Mouse (Mus musculus): ENCODE measurements at regions not wholly inside any gene's neighbourhood (a gene's known extent, or its start where the extent isn't known, plus 50 kb on each side); places are given as distances from the start of the nearest gene placed in this dataset.
A peak's percentile ranks its signal among the peaks of the same experiment; 100 is the strongest.

DNA sequence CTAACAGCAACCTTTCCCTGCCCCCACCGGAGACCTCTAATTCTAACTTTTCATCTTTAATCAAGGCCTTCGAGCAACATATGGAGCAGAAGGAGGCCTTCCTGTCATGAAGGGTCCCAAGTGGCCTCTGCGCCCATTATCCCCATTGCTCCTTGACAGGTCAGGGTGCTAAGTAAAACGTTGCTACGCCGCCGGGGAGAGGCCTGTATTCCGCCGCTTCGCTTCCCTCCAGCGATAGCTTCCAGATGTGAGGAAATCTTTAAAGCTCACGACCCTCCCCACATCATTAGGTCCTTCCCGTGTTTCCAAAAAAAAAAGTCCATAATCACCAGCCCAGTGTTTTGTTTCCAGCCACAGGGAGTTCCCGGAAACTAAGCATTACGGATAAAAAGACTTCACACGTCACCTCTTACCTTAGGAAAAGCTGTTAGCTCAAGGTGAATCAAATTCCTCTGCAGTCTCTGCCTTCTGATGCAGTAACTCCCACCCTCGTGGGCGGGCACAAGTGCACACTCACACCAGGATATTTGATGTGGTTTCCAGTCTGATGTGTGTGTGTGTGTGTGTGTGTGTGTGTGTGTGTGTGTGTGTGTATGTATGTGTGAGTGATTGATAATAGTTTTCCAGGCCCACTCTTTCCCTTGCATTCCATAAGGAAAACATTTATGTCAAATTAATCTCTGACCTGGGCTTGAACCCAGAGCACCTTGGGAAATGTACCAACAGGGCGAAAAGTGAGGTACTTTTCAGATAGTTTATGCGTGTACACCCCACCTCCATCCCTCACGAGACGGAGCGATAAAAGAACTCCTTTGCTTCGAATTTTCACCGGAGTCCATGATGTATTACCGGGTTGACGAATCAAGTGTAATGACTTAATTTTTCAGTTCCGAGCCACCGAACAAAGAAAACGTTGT is 107.5 kb downstream of the Gm45692 start:
- Histone ChIP-seq H3K27ac (replicated peaks; ENCODE audit: low read depth, low read length) (no peak overlapping the region; the same call in 1 of the 2 replicates), H3K9ac (ENCODE audit: low read depth, low read length, severe bottlenecking) (peak overlapping the region; percentile 1; the same call in 1 of the 2 replicates), H3K9me3 (ENCODE audit: control insufficient read depth, low read length) (no peaks in the 10 kb centered on the region), H3K4me2 (replicated peaks; ENCODE audit: low read depth, low read length, severe bottlenecking) (peak overlapping the region; percentile 49), H3K36me3 (ENCODE audit: control insufficient read depth, insufficient read depth, low read length) (no peaks in the 10 kb centered on the region), H3K4me1 (ENCODE audit: control insufficient read depth, insufficient read depth, low read length) (peaks cover 11% of the 10 kb centered on the region), H3K4me3 (replicated peaks; ENCODE audit: low read length) (peak overlapping the region; percentile 13; the same call in 1 of the 2 replicates), H3K27me3 (ENCODE audit: control insufficient read depth, insufficient read depth, low read length) (no peaks in the 10 kb centered on the region)
- no peak for TF ChIP-seq POLR2A (IDR thresholded peaks at IDR 0.05; ENCODE audit: borderline replicate concordance, extremely low read depth, insufficient read depth, insufficient read length)
- ATAC-seq (ENCODE audit: low FRiP score, low read depth) (peak; percentile 44; the same call in 1 of the 2 replicates), DNase-seq (ENCODE audit: low spot score) (peak; percentile 57)
- WGBS, result 22% methylated on average over 30 of the region's 30 CpGs

DNA sequence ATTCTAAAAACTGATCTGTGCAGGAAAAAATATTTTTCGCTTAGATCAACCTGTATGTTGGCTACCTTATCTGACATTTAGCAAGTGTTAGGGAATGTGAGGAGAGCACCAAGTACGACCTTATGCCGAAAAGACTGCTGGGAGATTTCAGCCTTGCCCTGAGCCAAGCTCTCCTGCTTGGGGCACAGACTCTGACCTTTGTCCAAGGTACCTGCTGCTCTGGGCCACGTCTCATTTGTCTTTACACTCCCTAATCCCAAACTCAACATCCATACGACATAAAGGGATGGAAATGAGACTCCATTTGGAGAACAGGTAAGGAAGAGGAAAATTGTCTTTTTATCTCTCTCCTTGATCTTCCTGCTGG is 108.2 kb downstream of the Gm45692 start:
- no peak for DNase-seq (ENCODE audit: low spot score)
- no peak for TF ChIP-seq POLR2A (IDR thresholded peaks at IDR 0.05; ENCODE audit: borderline replicate concordance, extremely low read depth, insufficient read depth, insufficient read length)
- peaks cover 11% of the 10 kb centered on the region for H3K4me1 ChIP-seq (ENCODE audit: control insufficient read depth, insufficient read depth, low read length)

DNA sequence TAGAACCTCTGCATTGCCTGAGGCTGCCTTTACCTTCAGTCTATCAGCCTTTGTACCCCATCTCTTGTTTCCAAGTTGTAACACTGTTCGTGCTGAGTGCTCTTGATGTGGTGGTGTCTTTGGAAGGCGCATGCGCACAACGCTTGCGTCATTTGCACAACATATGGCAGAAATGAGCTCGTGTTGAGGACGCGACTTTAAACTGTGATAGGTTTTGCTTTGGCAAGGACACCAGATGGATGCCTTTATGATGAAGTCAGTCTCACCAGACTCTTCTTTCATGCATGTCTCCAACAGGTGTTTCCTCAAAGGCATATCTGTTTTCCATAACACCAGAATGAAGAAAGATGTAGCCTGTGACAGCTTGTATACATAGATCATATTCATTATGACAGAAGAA is 110.2 kb downstream of the Gm45692 start:
- no peak for TF ChIP-seq POLR2A (IDR thresholded peaks at IDR 0.05; ENCODE audit: borderline replicate concordance, extremely low read depth, insufficient read depth, insufficient read length)
- WGBS, result 75% methylated on average over 8 of the region's 8 CpGs
- H3K9me3 ChIP-seq (ENCODE audit: control insufficient read depth, low read length), result no peaks in the 10 kb centered on the region
- DNase-seq (ENCODE audit: low spot score) (peak; percentile 40), ATAC-seq (ENCODE audit: low FRiP score, low read depth) (0 out of 2 replicates have a peak, but pooled peaks have one; percentile 26)
- H3K4me1 ChIP-seq (ENCODE audit: control insufficient read depth, insufficient read depth, low read length), result peaks cover 11% of the 10 kb centered on the region
- no peak overlapping the region for H3K9ac ChIP-seq (ENCODE audit: low read depth, low read length, severe bottlenecking)
- H3K36me3 ChIP-seq (ENCODE audit: control insufficient read depth, insufficient read depth, low read length), result no peaks in the 10 kb centered on the region
- H3K27me3 ChIP-seq (ENCODE audit: control insufficient read depth, insufficient read depth, low read length), result no peaks in the 10 kb centered on the region
- no peak overlapping the region for H3K4me3 ChIP-seq (replicated peaks; ENCODE audit: low read length)
- H3K27ac ChIP-seq (replicated peaks; ENCODE audit: low read depth, low read length), result no peak overlapping the region
- no peak overlapping the region for H3K4me2 ChIP-seq (replicated peaks; ENCODE audit: low read depth, low read length, severe bottlenecking)

More for the DNA sequence above, 108.2 kb downstream of the Gm45692 start:
- no peaks in the 10 kb centered on the region for H3K9me3 ChIP-seq (ENCODE audit: control insufficient read depth, low read length)
- no peak overlapping the region for H3K27ac ChIP-seq (replicated peaks; ENCODE audit: low read depth, low read length)
- no peak overlapping the region for H3K9ac ChIP-seq (ENCODE audit: low read depth, low read length, severe bottlenecking)
- H3K27me3 ChIP-seq (ENCODE audit: control insufficient read depth, insufficient read depth, low read length), result no peaks in the 10 kb centered on the region
- ATAC-seq (ENCODE audit: low FRiP score, low read depth), result no peak
- H3K4me3 ChIP-seq (replicated peaks; ENCODE audit: low read length), result no peak overlapping the region
- 37% methylated on average over 5 of the region's 5 CpGs for WGBS
- no peak overlapping the region for H3K4me2 ChIP-seq (replicated peaks; ENCODE audit: low read depth, low read length, severe bottlenecking)
- H3K36me3 ChIP-seq (ENCODE audit: control insufficient read depth, insufficient read depth, low read length), result no peaks in the 10 kb centered on the region

DNA sequence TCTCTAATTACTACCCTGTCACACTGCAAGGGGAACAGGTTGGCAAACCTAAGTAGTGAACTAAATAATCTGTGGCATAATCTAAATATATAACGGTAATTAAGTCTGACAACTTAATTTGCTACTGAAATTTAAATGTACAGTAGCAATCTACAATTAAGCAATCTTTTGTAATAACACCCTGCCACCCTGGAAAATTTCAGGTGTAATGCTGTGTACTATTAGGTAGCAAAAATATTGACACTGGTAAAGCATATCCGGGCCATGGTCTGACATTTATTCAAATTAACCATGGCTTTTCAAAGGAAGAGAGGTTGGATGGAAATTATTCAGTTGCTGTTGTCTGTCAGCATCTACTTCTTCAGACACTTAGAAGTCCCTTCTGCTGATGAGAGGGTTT is 119.7 kb downstream of the Gm45692 start:
- Histone ChIP-seq H3K4me2 (replicated peaks; ENCODE audit: low read depth, low read length, severe bottlenecking) (no peak overlapping the region), H3K36me3 (ENCODE audit: control insufficient read depth, insufficient read depth, low read length) (no peaks in the 10 kb centered on the region), H3K9me3 (ENCODE audit: control insufficient read depth, low read length) (no peaks in the 10 kb centered on the region), H3K27me3 (ENCODE audit: control insufficient read depth, insufficient read depth, low read length) (no peaks in the 10 kb centered on the region), H3K27ac (replicated peaks; ENCODE audit: low read depth, low read length) (no peak overlapping the region), H3K4me3 (replicated peaks; ENCODE audit: low read length) (no peak overlapping the region), H3K4me1 (ENCODE audit: control insufficient read depth, insufficient read depth, low read length) (no peaks in the 10 kb centered on the region), H3K9ac (ENCODE audit: low read depth, low read length, severe bottlenecking) (no peak overlapping the region)
- WGBS, result 86% methylated on average over 2 of the region's 2 CpGs
- no peak for DNase-seq (ENCODE audit: low spot score)
- no peak for TF ChIP-seq POLR2A (IDR thresholded peaks at IDR 0.05; ENCODE audit: borderline replicate concordance, extremely low read depth, insufficient read depth, insufficient read length)
- ATAC-seq (ENCODE audit: low FRiP score, low read depth), result no peak

DNA sequence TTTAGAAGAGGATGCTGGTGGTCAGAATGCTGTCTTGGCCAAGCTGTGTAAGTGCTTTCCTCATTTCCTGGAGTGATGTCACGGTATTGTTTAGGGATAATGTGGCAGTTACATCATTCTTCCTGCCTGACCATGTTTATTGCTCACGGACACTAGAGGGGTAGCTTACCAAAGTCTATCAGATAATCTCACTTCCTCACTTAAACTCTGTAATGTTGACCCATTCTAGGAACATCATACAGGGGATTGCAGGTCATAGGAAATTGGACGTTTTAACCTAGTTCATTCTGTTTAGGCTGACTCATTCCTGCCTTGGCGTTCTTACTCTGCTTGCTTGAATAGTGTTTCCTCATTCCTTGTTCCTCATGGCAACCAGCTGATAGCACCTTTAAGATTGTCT is 120.3 kb downstream of the Gm45692 start:
- no peak for ATAC-seq (ENCODE audit: low FRiP score, low read depth)
- DNase-seq (ENCODE audit: low spot score), result no peak
- Histone ChIP-seq H3K4me2 (replicated peaks; ENCODE audit: low read depth, low read length, severe bottlenecking) (no peak overlapping the region), H3K9me3 (ENCODE audit: control insufficient read depth, low read length) (no peaks in the 10 kb centered on the region), H3K27me3 (ENCODE audit: control insufficient read depth, insufficient read depth, low read length) (no peaks in the 10 kb centered on the region), H3K36me3 (ENCODE audit: control insufficient read depth, insufficient read depth, low read length) (no peaks in the 10 kb centered on the region), H3K4me3 (replicated peaks; ENCODE audit: low read length) (no peak overlapping the region), H3K27ac (replicated peaks; ENCODE audit: low read depth, low read length) (no peak overlapping the region), H3K9ac (ENCODE audit: low read depth, low read length, severe bottlenecking) (no peak overlapping the region), H3K4me1 (ENCODE audit: control insufficient read depth, insufficient read depth, low read length) (no peaks in the 10 kb centered on the region)
- TF ChIP-seq POLR2A (IDR thresholded peaks at IDR 0.05; ENCODE audit: borderline replicate concordance, extremely low read depth, insufficient read depth, insufficient read length), result no peak
- WGBS, result 70% methylated on average over 4 of the region's 4 CpGs
